Mouse (Mus musculus) gastrocnemius, postnatal 10 days (tissue): ENCODE measurements around the gene Atg16l1. TPM values are rescaled to one million over a fixed set of nuclear protein-coding genes. Genes with fewer than 3 reads are reported as not detected.
"Not testable (repeated sequence)": the region's sequence is repeated elsewhere in the genome, so short reads cannot be mapped to it uniquely, and the experiment has no call there.

Source experiments
- DNase-seq: peaks from one replicate; pipeline ENCODE4 v3.0.0; 2021; ENCODE audit warnings: mixed read lengths
- total RNA-seq, 2 experiments: library from RNA; stranded (reverse); gene quantifications; 2 replicates each; pipeline ENCODE4 v1.2.3; 2021

Gene Atg16l1
- total RNA-seq, 2 experiments from 2014 or later = 16.2 to 20.9 TPM

GRCm38 (mm10) chr1:87771724-87772123 lies 16.1 kb downstream of the Atg16l1 start:
- DNase-seq = no peak

GRCm38 (mm10) chr1:87773336-87773735 lies 17.7 kb downstream of the Atg16l1 start:
- DNase-seq = no peak

- DNase-seq = no peak
Observed at GRCm38 (mm10) chr1:87774845-87775244, 19.2 kb downstream of the Atg16l1 start.

GRCm38 (mm10) chr1:87779204-87779785 lies 23.6 kb downstream of the Atg16l1 start:
- DNase-seq = no peak

GRCm38 (mm10) chr1:87785703-87786102 lies 30.0 kb downstream of the Atg16l1 start:
- DNase-seq = no peak

- DNase-seq = peak; percentile 76
Observed at GRCm38 (mm10) chr1:87786251-87786650, 30.6 kb downstream of the Atg16l1 start.

GRCm38 (mm10) chr1:87789665-87790064 lies 34.0 kb downstream of the Atg16l1 start:
- no peak for DNase-seq

GRCm38 (mm10) chr1:87792438-87793137 lies 36.9 kb downstream of the Atg16l1 start:
- no peak for DNase-seq

- DNase-seq = no peak
Observed at GRCm38 (mm10) chr1:87793138-87793449, 37.4 kb downstream of the Atg16l1 start.

- no peak for DNase-seq
Observed at GRCm38 (mm10) chr1:87797702-87798101, 42.0 kb downstream of the Atg16l1 start.

GRCm38 (mm10) chr1:87798306-87798705 lies 42.6 kb downstream of the Atg16l1 start:
- no peak for DNase-seq

GRCm38 (mm10) chr1:87803576-87803975 lies 47.9 kb downstream of the Atg16l1 start, which contains the start of gene Sag:
Sag (plus strand) TSS chr1:87803680.
- DNase-seq = no peak

GRCm38 (mm10) chr1:87807751-87808150 lies 52.1 kb downstream of the Atg16l1 start:
- DNase-seq = no peak

- no peak for DNase-seq
Observed at GRCm38 (mm10) chr1:87811391-87811790, 55.7 kb downstream of the Atg16l1 start.

GRCm38 (mm10) chr1:87812061-87812460 lies 56.4 kb downstream of the Atg16l1 start:
- DNase-seq = no peak

- DNase-seq = no peak
Observed at GRCm38 (mm10) chr1:87813155-87813554, 57.5 kb downstream of the Atg16l1 start.

- no peak for DNase-seq
Observed at GRCm38 (mm10) chr1:87813681-87814080, 58.0 kb downstream of the Atg16l1 start.

GRCm38 (mm10) chr1:87824420-87824995 lies 68.8 kb downstream of the Atg16l1 start:
- no peak for DNase-seq

- no peak for DNase-seq
Observed at GRCm38 (mm10) chr1:87825281-87825680, 69.6 kb downstream of the Atg16l1 start.

GRCm38 (mm10) chr1:87825991-87826390 lies 70.3 kb downstream of the Atg16l1 start:
- DNase-seq = no peak

GRCm38 (mm10) chr1:87826474-87826873 lies 70.8 kb downstream of the Atg16l1 start:
- no peak for DNase-seq

- DNase-seq = not testable (repeated sequence)
Observed at GRCm38 (mm10) chr1:87827476-87827875, 71.8 kb downstream of the Atg16l1 start.

- DNase-seq = no peak
Observed at GRCm38 (mm10) chr1:87828185-87828584, 72.5 kb downstream of the Atg16l1 start.
